Mouse (Mus musculus): ENCODE data around the gene Tkfc. TPM values are rescaled to one million over a fixed set of nuclear protein-coding genes. Genes with fewer than 3 reads are reported as not detected.

Gene Tkfc
- polyA plus RNA-seq, 1 experiment, result 5.3 TPM

DNA sequence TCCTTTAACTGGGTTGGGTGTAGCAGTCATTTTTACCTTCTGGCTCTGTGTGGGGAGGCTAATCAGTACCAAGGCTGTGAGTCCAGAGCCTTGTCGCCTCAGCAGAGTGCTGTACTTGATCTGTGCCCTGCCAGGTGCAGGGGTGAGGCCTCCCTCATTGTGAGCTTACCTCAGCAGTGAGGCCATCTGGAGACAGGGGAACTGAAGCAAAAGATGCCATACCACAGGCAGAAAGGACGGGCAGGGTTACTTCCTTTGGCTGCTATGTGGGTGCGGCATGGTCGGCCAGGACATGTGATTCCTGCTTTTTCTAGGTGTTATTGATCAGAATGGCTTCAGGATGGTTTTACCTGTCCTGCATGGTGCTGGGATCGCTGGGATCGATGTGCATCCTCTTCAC is 23.5 kb downstream of the Tkfc start:
- Histone ChIP-seq H3K4me1 (ENCODE audit: control insufficient read depth, insufficient read depth, low read length) (peaks cover 12% of the 10 kb centered on the region), H3K27ac (ENCODE audit: control insufficient read depth, insufficient read depth, low read depth, low read length, poor library complexity) (peak overlapping the region; percentile 61), H3K4me3 (replicated peaks; ENCODE audit: control insufficient read depth, low read depth, low read length) (peak overlapping the region; percentile 49)
- whole genome bisulfite sequencing, result 52% methylated on average over 6 of the region's 6 CpGs
- no peak for TF ChIP-seq CTCF (IDR thresholded peaks at IDR 0.05; ENCODE audit: control insufficient read depth, insufficient read depth, low read length)
- no peak for TF ChIP-seq POLR2A (IDR thresholded peaks at IDR 0.05; ENCODE audit: borderline replicate concordance, control insufficient read depth, low read depth, low read length)

DNA sequence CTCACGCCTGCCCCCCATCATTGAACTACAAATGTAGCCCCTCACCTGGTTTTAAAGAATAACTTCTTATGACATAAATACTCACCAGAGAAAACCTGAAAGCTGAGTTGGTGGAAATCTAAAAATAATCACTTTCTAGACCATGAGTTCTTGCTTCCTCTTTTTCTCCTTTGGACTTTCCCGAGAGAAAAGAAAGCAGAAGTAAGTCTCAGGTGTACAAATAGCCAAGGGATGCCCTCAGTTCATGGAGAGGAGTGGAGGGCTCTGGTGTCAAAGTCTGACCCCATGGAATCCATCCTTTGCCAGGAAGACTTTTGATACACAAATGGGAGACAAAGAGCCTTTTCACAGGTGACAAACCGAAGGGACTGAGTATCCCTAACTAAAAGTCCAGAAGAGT is 24.7 kb downstream of the Tkfc start:
- H3K27ac ChIP-seq (ENCODE audit: control insufficient read depth, insufficient read depth, low read depth, low read length, poor library complexity), result no peak overlapping the region; the same call in 1 of the 2 replicates

DNA sequence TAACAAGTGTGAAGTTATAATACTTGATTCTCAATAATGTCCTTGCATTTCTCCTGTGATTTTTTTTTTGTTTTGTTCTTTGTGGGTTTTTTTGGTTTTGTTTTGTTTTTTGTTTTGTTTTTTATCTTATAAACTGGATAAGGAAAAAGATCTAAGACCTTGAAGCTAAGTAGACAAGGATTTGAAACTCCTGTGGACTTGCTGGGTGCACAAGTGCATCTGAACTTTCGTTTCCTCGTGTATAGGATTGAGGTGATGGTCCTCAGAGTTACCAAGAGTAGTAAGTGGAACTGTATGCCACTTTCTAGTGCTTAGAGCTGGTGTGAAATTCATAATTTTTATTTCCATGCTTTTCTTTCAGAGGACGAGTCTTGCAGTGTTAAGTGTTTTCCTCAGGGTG is 25.4 kb downstream of the Tkfc start:
- whole genome bisulfite sequencing, result 49% methylated on average over 3 of the region's 3 CpGs
- Histone ChIP-seq H3K27ac (ENCODE audit: control insufficient read depth, insufficient read depth, low read depth, low read length, poor library complexity) (peak overlapping the region; percentile 81; the same call in 1 of the 2 replicates), H3K4me1 (ENCODE audit: control insufficient read depth, insufficient read depth, low read length) (peaks cover 12% of the 10 kb centered on the region), H3K4me3 (replicated peaks; ENCODE audit: control insufficient read depth, low read depth, low read length) (no peak overlapping the region)
- TF ChIP-seq POLR2A (IDR thresholded peaks at IDR 0.05; ENCODE audit: borderline replicate concordance, control insufficient read depth, low read depth, low read length) (no peak), CTCF (IDR thresholded peaks at IDR 0.05; ENCODE audit: control insufficient read depth, insufficient read depth, low read length) (no peak)

More for the DNA sequence above, 24.7 kb downstream of the Tkfc start:
- 19% methylated on average over 3 of the region's 3 CpGs for WGBS
- TF ChIP-seq POLR2A (IDR thresholded peaks at IDR 0.05; ENCODE audit: borderline replicate concordance, control insufficient read depth, low read depth, low read length) (no peak), CTCF (IDR thresholded peaks at IDR 0.05; ENCODE audit: control insufficient read depth, insufficient read depth, low read length) (no peak)
- peaks cover 12% of the 10 kb centered on the region for H3K4me1 ChIP-seq (ENCODE audit: control insufficient read depth, insufficient read depth, low read length)
- no peak overlapping the region for H3K4me3 ChIP-seq (replicated peaks; ENCODE audit: control insufficient read depth, low read depth, low read length)

DNA sequence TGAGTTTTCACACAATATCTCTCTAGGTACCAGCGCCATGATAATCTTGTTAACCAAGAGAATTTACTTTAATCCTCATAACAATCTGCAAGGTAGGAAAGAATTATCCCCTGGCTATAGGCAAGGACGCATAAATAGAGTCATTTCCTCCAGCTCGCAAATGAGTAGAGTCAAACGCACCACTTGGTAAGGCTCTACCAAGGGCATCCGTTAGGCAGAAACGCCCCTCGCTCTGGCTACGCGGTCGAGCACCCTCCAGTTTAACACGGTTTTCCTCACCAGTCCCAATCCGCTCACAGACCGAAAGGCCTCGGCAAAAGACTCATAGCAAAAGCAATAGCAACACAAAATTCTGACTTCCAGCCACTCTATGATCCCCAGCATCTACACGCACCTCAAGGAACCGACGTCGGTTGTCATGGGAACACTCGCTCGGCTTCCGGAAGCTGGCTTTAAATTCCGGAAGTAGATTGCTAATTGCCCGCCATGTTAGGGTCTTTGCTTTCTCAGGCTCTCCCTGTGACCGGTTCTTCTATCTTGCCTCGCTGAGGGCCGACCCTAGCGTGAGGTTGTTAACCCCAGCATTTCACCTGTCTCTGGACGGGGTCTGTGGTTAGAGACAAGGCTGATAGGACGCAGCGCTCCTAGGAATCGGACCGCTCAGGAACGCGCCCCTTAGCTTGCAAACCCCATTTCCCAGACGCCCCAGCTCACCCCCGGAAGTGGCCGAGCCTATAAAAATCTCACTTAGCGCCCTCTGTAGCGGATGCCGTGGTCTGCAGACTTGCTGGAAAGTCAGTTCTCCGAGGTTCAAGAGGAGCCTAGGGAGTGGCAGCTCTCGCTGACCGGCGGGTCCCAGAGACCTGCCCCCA is 28.5 kb downstream of the Tkfc start, which contains the start of the genes Cyb561a3 and Tmem138:
TSS of gene Cyb561a3 (plus strand) at position 483 of the 872 bp plus-strand sequence.
TSS of gene Tmem138 (minus strand) at position 673 of the 872 bp plus-strand sequence.
- Histone ChIP-seq H3K27ac (ENCODE audit: control insufficient read depth, insufficient read depth, low read depth, low read length, poor library complexity) (peak within 1 kb of the TSS; percentile 87), H3K4me1 (ENCODE audit: control insufficient read depth, insufficient read depth, low read length) (peaks cover 7% of the 10 kb centered on the region; the same call in 1 of the 2 replicates), H3K4me3 (replicated peaks; ENCODE audit: control insufficient read depth, low read depth, low read length) (peak within 1 kb of the TSS; percentile 88)
- under 1% methylated on average over 44 of the region's 44 CpGs for WGBS
- TF ChIP-seq POLR2A (IDR thresholded peaks at IDR 0.05; ENCODE audit: borderline replicate concordance, control insufficient read depth, low read depth, low read length) (peak; percentile 95), CTCF (IDR thresholded peaks at IDR 0.05; ENCODE audit: control insufficient read depth, insufficient read depth, low read length) (peak; percentile 33; the same call in 1 of the 2 replicates)

DNA sequence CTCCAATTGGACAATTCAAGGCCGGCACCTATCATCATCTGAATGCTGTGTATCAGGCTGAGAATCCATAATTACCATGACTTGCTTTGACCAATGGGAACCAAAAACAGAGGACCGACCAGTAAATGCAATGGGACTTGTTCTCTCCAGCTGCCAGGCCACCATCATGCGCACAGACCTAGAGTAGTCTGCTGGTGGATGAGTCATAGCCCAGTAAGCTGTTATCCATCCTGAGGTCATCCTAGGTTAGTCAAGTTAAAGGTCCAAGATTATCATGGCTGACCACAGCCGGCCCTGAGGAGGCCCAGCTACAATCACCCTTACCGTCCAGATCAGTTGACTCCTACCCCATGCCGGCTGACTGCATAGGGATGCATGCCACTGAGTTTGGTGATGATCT is 35.8 kb downstream of the Tkfc start:
- Histone ChIP-seq H3K4me1 (ENCODE audit: control insufficient read depth, insufficient read depth, low read length) (peaks cover 2% of the 10 kb centered on the region; the same call in 1 of the 2 replicates), H3K4me3 (replicated peaks; ENCODE audit: control insufficient read depth, low read depth, low read length) (no peak overlapping the region), H3K27ac (ENCODE audit: control insufficient read depth, insufficient read depth, low read depth, low read length, poor library complexity) (no peak overlapping the region)
- 92% methylated on average over 6 of the region's 6 CpGs for WGBS
- TF ChIP-seq CTCF (IDR thresholded peaks at IDR 0.05; ENCODE audit: control insufficient read depth, insufficient read depth, low read length) (no peak), POLR2A (IDR thresholded peaks at IDR 0.05; ENCODE audit: borderline replicate concordance, control insufficient read depth, low read depth, low read length) (no peak)

DNA sequence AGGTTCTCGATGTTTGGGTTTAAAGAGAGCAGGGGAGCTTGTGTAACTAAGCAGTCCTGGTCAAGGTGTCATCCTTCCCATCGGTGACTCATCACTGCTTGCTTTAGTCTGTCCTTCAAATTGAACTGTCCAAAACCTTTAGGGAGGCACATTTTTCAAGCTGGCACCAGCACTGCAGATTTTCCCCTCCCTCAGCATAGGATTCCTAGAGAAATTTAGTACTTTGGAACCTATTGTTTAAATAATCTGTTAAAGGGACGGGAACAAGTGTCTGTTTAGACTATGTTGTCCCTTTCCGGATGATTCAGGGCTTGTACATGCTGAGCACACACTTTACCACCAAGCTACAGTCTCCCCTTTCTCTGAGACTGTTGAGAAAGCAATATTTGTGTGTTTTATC is 40.2 kb downstream of the Tkfc start:
- 62% methylated on average over 4 of the region's 4 CpGs for WGBS
- TF ChIP-seq CTCF (IDR thresholded peaks at IDR 0.05; ENCODE audit: control insufficient read depth, insufficient read depth, low read length) (no peak), POLR2A (IDR thresholded peaks at IDR 0.05; ENCODE audit: borderline replicate concordance, control insufficient read depth, low read depth, low read length) (no peak)
- Histone ChIP-seq H3K4me1 (ENCODE audit: control insufficient read depth, insufficient read depth, low read length) (no peaks in the 10 kb centered on the region), H3K4me3 (replicated peaks; ENCODE audit: control insufficient read depth, low read depth, low read length) (no peak overlapping the region), H3K27ac (ENCODE audit: control insufficient read depth, insufficient read depth, low read depth, low read length, poor library complexity) (no peak overlapping the region)

DNA sequence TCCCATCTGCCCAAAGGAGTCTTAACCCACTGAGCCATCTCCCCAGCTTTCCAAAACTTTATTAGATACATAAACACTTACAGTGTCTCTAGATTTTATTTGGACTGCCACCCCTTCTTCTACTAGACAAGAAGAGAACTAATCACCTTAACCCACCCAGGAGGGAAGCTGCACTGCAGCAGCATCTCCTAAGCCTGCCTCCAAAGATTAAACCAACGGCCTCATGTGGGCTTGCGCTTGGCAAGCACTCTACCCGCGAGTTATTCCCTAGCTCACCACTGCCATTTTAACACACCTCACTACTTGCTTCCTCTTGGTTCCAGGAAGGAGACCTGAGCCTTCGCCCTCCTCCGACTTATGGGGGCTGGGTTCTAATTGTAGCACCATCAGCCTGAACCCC is 41.2 kb downstream of the Tkfc start:
- no peaks in the 10 kb centered on the region for H3K4me1 ChIP-seq (ENCODE audit: control insufficient read depth, insufficient read depth, low read length)
- WGBS, result 66% methylated on average over 6 of the region's 6 CpGs
- TF ChIP-seq CTCF (IDR thresholded peaks at IDR 0.05; ENCODE audit: control insufficient read depth, insufficient read depth, low read length) (no peak), POLR2A (IDR thresholded peaks at IDR 0.05; ENCODE audit: borderline replicate concordance, control insufficient read depth, low read depth, low read length) (no peak)
- no peak overlapping the region for H3K27ac ChIP-seq (ENCODE audit: control insufficient read depth, insufficient read depth, low read depth, low read length, poor library complexity)
- H3K4me3 ChIP-seq (replicated peaks; ENCODE audit: control insufficient read depth, low read depth, low read length), result no peak overlapping the region

DNA sequence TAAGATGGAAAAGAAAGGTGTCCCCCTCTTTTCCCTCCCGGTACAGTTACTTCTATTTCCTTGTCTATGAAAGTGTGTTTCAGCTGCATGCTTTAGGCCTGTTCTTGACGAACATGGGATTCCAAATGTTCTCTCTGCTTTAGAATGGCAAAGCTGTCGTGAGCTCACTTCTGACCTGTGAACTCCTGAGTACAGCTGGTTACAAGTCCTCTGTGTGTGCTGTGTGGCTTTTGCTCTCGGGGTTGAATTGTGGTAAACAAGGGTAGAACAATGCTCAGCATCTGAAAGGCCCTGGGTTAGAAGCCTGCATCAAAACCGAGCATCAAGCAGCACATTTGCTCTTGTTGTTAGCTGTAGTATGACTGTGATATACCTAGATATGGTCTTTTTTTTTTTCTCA is 43.1 kb downstream of the Tkfc start:
- H3K27ac ChIP-seq (ENCODE audit: control insufficient read depth, insufficient read depth, low read depth, low read length, poor library complexity), result no peak overlapping the region
- H3K4me3 ChIP-seq (replicated peaks; ENCODE audit: control insufficient read depth, low read depth, low read length), result no peak overlapping the region
- no peaks in the 10 kb centered on the region for H3K4me1 ChIP-seq (ENCODE audit: control insufficient read depth, insufficient read depth, low read length)
- WGBS, result 79% methylated on average over 5 of the region's 5 CpGs
- no peak for TF ChIP-seq CTCF (IDR thresholded peaks at IDR 0.05; ENCODE audit: control insufficient read depth, insufficient read depth, low read length)
- TF ChIP-seq POLR2A (IDR thresholded peaks at IDR 0.05; ENCODE audit: borderline replicate concordance, control insufficient read depth, low read depth, low read length), result no peak

All from bone marrow, adult 2 months (tissue).